Mouse (Mus musculus) gastrocnemius, adult 2 months (tissue): Measurements from ENCODE around the gene Ubr2. TPM values are rescaled to one million over a fixed set of nuclear protein-coding genes. Genes with fewer than 3 reads are reported as not detected.

Experiments used
- DNase-seq: peaks from one replicate; pipeline ENCODE4 v3.0.0; 2022
- H3K27ac ChIP-seq: fragments of 200-600 bp; 2 replicates; pipeline ENCODE4 v1.8.1; 2022; ENCODE audit warnings: mild to moderate bottlenecking
- H3K4me3 ChIP-seq: fragments of 200-600 bp; 2 replicates; pipeline ENCODE4 v1.8.1; 2022; ENCODE audit warnings: mild to moderate bottlenecking, moderate library complexity
- CTCF ChIP-seq: fragments of 200-600 bp; IDR thresholded peaks from 2 replicates; pipeline ENCODE4 v1.8.1; 2022; ENCODE audit warnings: antibody characterized with exemption, mild to moderate bottlenecking, moderate library complexity
- intact Hi-C: fragments of 180-260 bp; cut with DNase I; formaldehyde crosslinking; loops from one replicate; pipeline ENCODE4 v1.15.1; 2025
- long read RNA-seq, 2 experiments: library from polyadenylated mRNA; stranded (forward); transcript quantifications; one replicate each; pipeline ENCODE4 v2.0.0; 2021
- total RNA-seq, 2 experiments: library from RNA; stranded (reverse); gene quantifications; 2 replicates each; pipeline ENCODE4 v1.2.3; 2021

Gene Ubr2
- total RNA-seq = 10 to 100 TPM; 65.4 to 73.5 TPM
- long read RNA-seq, experiment 1, full-length matches to known transcripts = 11 of 25 reads
- long read RNA-seq, experiment 1, partial matches to known transcripts = 11 of 25 reads
- long read RNA-seq, experiment 1, other reads (novel, unspliced or antisense) = 3 of 25 reads
- long read RNA-seq, experiment 2, full-length matches to known transcripts = 14 of 28 reads
- long read RNA-seq, experiment 2, partial matches to known transcripts = 9 of 28 reads
- long read RNA-seq, experiment 2, other reads (novel, unspliced or antisense) = 5 of 28 reads

GRCm38 (mm10) chr17:47009898-47010721 is at the start of gene Ubr2:
Gene Ubr2, minus strand, starts transcription at chr17:47010556.
- intact Hi-C loops = no loop called here
- TF ChIP-seq CTCF = peak; percentile 49

GRCm38 (mm10) chr17:47059836-47060360 is 49.5 kb upstream of the Ubr2 start:
- no peak for TF ChIP-seq CTCF
- DNase-seq = peak; percentile 28
- Histone ChIP-seq H3K4me3 (peak overlapping the region; percentile 23; the same call in 1 of the 2 replicates), H3K27ac (no peak overlapping the region; the same call in 1 of the 2 replicates)
- intact Hi-C loops = no loop called here

More at GRCm38 (mm10) chr17:47009898-47010721, at the start of gene Ubr2:
- peak within 1 kb of the TSS; percentile 96 for H3K27ac ChIP-seq
- peak within 1 kb of the TSS; percentile 85 for H3K4me3 ChIP-seq
- peak; percentile 97 for DNase-seq

- DNase-seq = no peak
- intact Hi-C loops = no loop called here
- H3K27ac ChIP-seq = no peak overlapping the region
- no peak overlapping the region for H3K4me3 ChIP-seq
- peak; percentile 17 for TF ChIP-seq CTCF
Measured at GRCm38 (mm10) chr17:47057966-47058365, 47.6 kb upstream of the Ubr2 start.

GRCm38 (mm10) chr17:47056476-47056875 is 46.1 kb upstream of the Ubr2 start:
- intact Hi-C loops = no loop called here
- Histone ChIP-seq H3K27ac (no peak overlapping the region), H3K4me3 (no peak overlapping the region)
- no peak for TF ChIP-seq CTCF
- no peak for DNase-seq

GRCm38 (mm10) chr17:47055121-47055520 is 44.8 kb upstream of the Ubr2 start:
- no peak for DNase-seq
- TF ChIP-seq CTCF = no peak
- Histone ChIP-seq H3K27ac (no peak overlapping the region; the same call in 1 of the 2 replicates), H3K4me3 (no peak overlapping the region)
- intact Hi-C loops = no loop called here

- peak overlapping the region; percentile 32; the same call in 1 of the 2 replicates for H3K27ac ChIP-seq
- H3K4me3 ChIP-seq = peak overlapping the region; percentile 39
- DNase-seq = peak; percentile 28
- TF ChIP-seq CTCF = no peak
- intact Hi-C loops = no loop called here
Measured at GRCm38 (mm10) chr17:47054613-47055012, 44.3 kb upstream of the Ubr2 start.

- no peak for DNase-seq
- Histone ChIP-seq H3K4me3 (no peak overlapping the region), H3K27ac (no peak overlapping the region)
- intact Hi-C loops = no loop called here
- TF ChIP-seq CTCF = no peak
Measured at GRCm38 (mm10) chr17:47050678-47051077, 40.3 kb upstream of the Ubr2 start.

- no peak for TF ChIP-seq CTCF
- Histone ChIP-seq H3K27ac (no peak overlapping the region), H3K4me3 (no peak overlapping the region)
- intact Hi-C loops = no loop called here
- DNase-seq = no peak
Measured at GRCm38 (mm10) chr17:47042866-47043265, 32.5 kb upstream of the Ubr2 start.

- intact Hi-C loops = loop anchor here (1.0 to 5.0 kb wide), 2 partner anchors 50 to 293 kb away; no protein-coding TSS in a partner anchor
- TF ChIP-seq CTCF = no peak
- H3K4me3 ChIP-seq = peak overlapping the region; percentile 66
Measured at GRCm38 (mm10) chr17:47038844-47039803, 28.8 kb upstream of the Ubr2 start.

GRCm38 (mm10) chr17:47034536-47034935 is 24.2 kb upstream of the Ubr2 start:
- intact Hi-C loops = loop anchor here (5.0 kb wide), 1 partner anchor 102 kb away; no protein-coding TSS in a partner anchor
- Histone ChIP-seq H3K4me3 (no peak overlapping the region), H3K27ac (no peak overlapping the region)
- no peak for TF ChIP-seq CTCF
- no peak for DNase-seq

More at GRCm38 (mm10) chr17:47038844-47039803, 28.8 kb upstream of the Ubr2 start:
- no peak overlapping the region for H3K27ac ChIP-seq
- peak; percentile 84 for DNase-seq

GRCm38 (mm10) chr17:47033643-47034042 is 23.3 kb upstream of the Ubr2 start:
- intact Hi-C loops = loop anchor here (1.0 to 5.0 kb wide), 2 partner anchors 58 to 101 kb away; no protein-coding TSS in a partner anchor
- peak; percentile 70 for DNase-seq
- H3K4me3 ChIP-seq = no peak overlapping the region
- peak; percentile 89 for TF ChIP-seq CTCF
- H3K27ac ChIP-seq = no peak overlapping the region

- TF ChIP-seq CTCF = no peak
- H3K4me3 ChIP-seq = no peak overlapping the region
- no peak for DNase-seq
- intact Hi-C loops = no loop called here
- H3K27ac ChIP-seq = no peak overlapping the region
Measured at GRCm38 (mm10) chr17:47024805-47025204, 14.4 kb upstream of the Ubr2 start.
